Mouse (Mus musculus): ENCODE measurements around the gene Ap1b1. TPM values are rescaled to one million over a fixed set of nuclear protein-coding genes. Genes with fewer than 3 reads are reported as not detected.

The Ap1b1 gene
- polyA plus RNA-seq (2011; ENCODE audit: insufficient read length, low read depth, missing spikeins) = 62.4 and 65.8 TPM in 2 replicates

DNA sequence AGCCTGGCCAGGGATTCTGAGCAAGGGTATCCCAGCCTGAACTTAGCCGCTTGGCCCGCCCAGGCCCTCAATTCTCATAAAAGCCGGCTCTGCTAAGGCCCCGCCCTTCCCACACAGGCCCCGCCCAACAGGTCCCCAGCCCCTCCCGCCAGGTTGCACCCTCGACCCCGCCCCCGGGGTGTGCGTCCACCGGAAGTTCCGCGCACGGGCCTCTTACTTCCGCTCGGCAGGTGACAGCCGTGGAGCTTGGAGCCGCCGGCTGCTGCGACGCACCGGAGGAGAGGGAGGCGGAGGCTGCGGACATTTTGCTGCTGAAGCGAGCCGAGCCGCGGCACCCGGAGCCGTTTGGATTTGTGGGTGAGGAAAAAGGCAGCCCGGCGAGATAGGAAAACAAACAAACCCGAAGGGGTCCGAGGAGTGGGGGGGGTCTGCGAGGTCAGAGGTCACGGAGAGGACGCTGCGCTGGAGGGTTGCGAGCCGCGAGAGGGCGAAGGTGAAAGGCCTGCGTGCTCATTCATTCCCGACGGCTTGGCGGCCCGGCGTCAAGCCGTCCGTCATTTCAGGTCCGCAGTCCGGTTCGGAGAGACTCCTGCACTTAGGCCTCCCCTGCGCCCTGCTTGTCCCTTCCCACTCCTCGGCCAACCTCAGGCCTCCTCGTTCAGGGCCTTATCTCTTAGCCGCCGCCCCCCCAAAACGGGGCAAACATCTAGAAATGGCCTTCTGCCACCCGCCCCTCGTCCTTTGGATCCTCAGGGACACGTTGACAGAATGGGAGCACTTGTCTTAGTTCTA is at the start of gene Ap1b1:
Gene Ap1b1, plus strand, starts transcription at position 130 of the 792 bp plus-strand sequence.
- Histone ChIP-seq H3K4me1 (ENCODE audit: control insufficient read depth, insufficient read depth, low read length) (peaks cover 6% of the 10 kb centered on the region), H3K27ac (ENCODE audit: insufficient read depth, low read length) (no peak within 1 kb of the TSS), H3K4me3 (ENCODE audit: insufficient read depth, low read length) (peak within 1 kb of the TSS; percentile 94)
- TF ChIP-seq CTCF (IDR thresholded peaks at IDR 0.05; ENCODE audit: borderline replicate concordance, insufficient read depth, low read length) (no peak), POLR2A (IDR thresholded peaks at IDR 0.05; ENCODE audit: low read depth, low read length) (peak; percentile 61)

DNA sequence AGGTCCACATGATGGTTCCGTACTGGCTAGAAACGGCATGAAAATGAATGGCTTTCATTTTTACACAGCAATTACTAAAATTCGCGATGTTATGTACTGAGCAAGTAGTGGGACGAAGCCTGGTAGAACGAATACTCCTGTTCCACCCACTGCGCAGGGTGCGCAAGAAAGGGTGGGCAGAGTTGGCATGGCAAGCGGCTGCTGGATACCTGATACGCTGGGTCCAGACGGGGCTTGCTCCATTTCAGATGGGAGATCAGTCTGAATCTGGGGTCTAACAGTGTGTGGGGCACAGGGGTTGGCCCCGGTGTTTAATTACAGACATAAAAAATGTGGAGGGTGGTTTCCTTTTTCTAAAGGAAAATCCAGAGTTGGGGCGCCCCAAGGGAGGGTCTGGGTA is 40.1 kb upstream of the Ap1b1 start:
- no peak overlapping the region for H3K27ac ChIP-seq (ENCODE audit: insufficient read depth, low read length)
- H3K4me3 ChIP-seq (ENCODE audit: insufficient read depth, low read length) = no peak overlapping the region
- no peak for TF ChIP-seq CTCF (IDR thresholded peaks at IDR 0.05; ENCODE audit: borderline replicate concordance, insufficient read depth, low read length)
- TF ChIP-seq POLR2A (IDR thresholded peaks at IDR 0.05; ENCODE audit: low read depth, low read length) = no peak
- no peaks in the 10 kb centered on the region for H3K4me1 ChIP-seq (ENCODE audit: control insufficient read depth, insufficient read depth, low read length)

- TF ChIP-seq POLR2A (IDR thresholded peaks at IDR 0.05; ENCODE audit: low read depth, low read length) (no peak), CTCF (IDR thresholded peaks at IDR 0.05; ENCODE audit: borderline replicate concordance, insufficient read depth, low read length) (peak; percentile 15; the same call in 1 of the 2 replicates)
- no peaks in the 10 kb centered on the region for H3K4me1 ChIP-seq (ENCODE audit: control insufficient read depth, insufficient read depth, low read length)
- H3K27ac ChIP-seq (ENCODE audit: insufficient read depth, low read length) = no peak overlapping the region
- peak overlapping the region; percentile 15; the same call in 1 of the 2 replicates for H3K4me3 ChIP-seq (ENCODE audit: insufficient read depth, low read length)
Measured at GRCm38 (mm10) chr11:4946947-4947812, 39.4 kb upstream of the Ap1b1 start.

- Histone ChIP-seq H3K27ac (ENCODE audit: insufficient read depth, low read length) (no peak within 1 kb of the TSS), H3K4me1 (ENCODE audit: control insufficient read depth, insufficient read depth, low read length) (no peaks in the 10 kb centered on the region), H3K4me3 (ENCODE audit: insufficient read depth, low read length) (peak within 1 kb of the TSS; percentile 15; the same call in 1 of the 2 replicates)
- TF ChIP-seq POLR2A (IDR thresholded peaks at IDR 0.05; ENCODE audit: low read depth, low read length) = no peak
- no peak for TF ChIP-seq CTCF (IDR thresholded peaks at IDR 0.05; ENCODE audit: borderline replicate concordance, insufficient read depth, low read length)
Measured at GRCm38 (mm10) chr11:4947813-4948174, 38.8 kb upstream of the Ap1b1 start, which contains the start of gene Nefh. TSS of gene Nefh (minus strand) at chr11:4948064.

- Histone ChIP-seq H3K4me1 (ENCODE audit: control insufficient read depth, insufficient read depth, low read length) (no peaks in the 10 kb centered on the region), H3K4me3 (ENCODE audit: insufficient read depth, low read length) (no peak overlapping the region), H3K27ac (ENCODE audit: insufficient read depth, low read length) (no peak overlapping the region)
- TF ChIP-seq CTCF (IDR thresholded peaks at IDR 0.05; ENCODE audit: borderline replicate concordance, insufficient read depth, low read length) = no peak
- no peak for TF ChIP-seq POLR2A (IDR thresholded peaks at IDR 0.05; ENCODE audit: low read depth, low read length)
Measured at GRCm38 (mm10) chr11:4948792-4949191, 37.8 kb upstream of the Ap1b1 start.

DNA sequence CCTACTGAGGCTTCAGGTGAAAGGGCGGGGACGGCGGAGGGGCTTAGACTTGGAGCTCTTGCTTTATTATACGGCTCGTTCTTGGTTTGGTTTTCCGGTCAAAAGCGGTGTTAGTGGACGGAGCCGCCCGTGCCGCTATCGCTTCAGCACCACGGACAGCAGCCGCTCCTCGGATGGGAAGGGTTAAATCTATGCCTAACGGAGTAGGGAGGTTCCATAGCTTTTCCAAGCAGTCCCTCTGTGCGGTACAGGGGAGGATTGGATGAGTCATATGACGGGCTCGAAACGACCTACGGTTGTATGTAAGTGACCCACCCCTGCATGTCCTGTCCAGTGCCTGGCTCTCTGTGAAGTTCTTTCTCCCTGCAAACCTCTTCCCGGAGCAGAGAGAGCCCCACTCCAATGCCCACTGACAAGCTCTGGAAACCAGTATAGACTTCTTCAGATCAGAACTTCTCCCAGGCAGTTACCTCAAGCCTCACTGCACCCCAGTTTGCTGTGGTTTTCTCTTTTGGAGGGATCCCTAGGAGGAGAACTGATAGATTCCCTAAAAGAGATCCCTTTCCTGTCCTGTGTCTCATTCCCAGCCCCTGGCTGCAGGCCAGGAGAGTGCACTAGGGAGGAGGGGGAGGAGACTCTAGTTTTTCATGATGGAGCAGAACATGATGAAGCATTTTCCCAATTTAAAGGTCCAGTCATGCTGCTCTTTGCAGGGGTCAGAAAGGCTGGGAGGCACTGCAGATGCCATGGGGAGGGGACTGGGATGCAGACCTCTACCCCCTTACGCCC is 37.2 kb upstream of the Ap1b1 start:
- Histone ChIP-seq H3K27ac (ENCODE audit: insufficient read depth, low read length) (no peak overlapping the region), H3K4me3 (ENCODE audit: insufficient read depth, low read length) (no peak overlapping the region), H3K4me1 (ENCODE audit: control insufficient read depth, insufficient read depth, low read length) (no peaks in the 10 kb centered on the region)
- no peak for TF ChIP-seq CTCF (IDR thresholded peaks at IDR 0.05; ENCODE audit: borderline replicate concordance, insufficient read depth, low read length)
- no peak for TF ChIP-seq POLR2A (IDR thresholded peaks at IDR 0.05; ENCODE audit: low read depth, low read length)

DNA sequence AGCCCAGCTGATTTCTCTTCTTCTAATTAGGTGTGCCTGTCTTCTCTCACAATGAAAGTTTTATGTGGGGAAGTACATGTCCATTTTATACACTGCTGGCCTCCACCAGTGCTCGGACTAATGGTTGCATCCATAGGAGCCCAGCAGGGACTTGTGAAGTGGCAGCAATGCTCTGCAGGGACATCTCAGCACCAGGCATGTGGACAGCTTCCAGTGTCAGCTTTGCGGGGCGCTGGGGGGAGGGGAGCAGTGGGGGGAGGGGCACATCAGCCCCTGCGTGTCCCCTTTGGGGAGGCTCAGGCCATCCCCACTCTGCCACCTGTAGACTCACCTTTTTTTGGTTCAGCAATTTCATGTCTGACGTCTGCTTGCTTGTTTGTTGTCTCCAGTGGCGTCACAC is 33.2 kb upstream of the Ap1b1 start:
- Histone ChIP-seq H3K27ac (ENCODE audit: insufficient read depth, low read length) (no peak overlapping the region), H3K4me1 (ENCODE audit: control insufficient read depth, insufficient read depth, low read length) (no peaks in the 10 kb centered on the region), H3K4me3 (ENCODE audit: insufficient read depth, low read length) (no peak overlapping the region)
- TF ChIP-seq CTCF (IDR thresholded peaks at IDR 0.05; ENCODE audit: borderline replicate concordance, insufficient read depth, low read length) (no peak), POLR2A (IDR thresholded peaks at IDR 0.05; ENCODE audit: low read depth, low read length) (no peak)

- no peak for TF ChIP-seq POLR2A (IDR thresholded peaks at IDR 0.05; ENCODE audit: low read depth, low read length)
- TF ChIP-seq CTCF (IDR thresholded peaks at IDR 0.05; ENCODE audit: borderline replicate concordance, insufficient read depth, low read length) = no peak
- no peak overlapping the region for H3K4me3 ChIP-seq (ENCODE audit: insufficient read depth, low read length)
- H3K27ac ChIP-seq (ENCODE audit: insufficient read depth, low read length) = no peak overlapping the region
- H3K4me1 ChIP-seq (ENCODE audit: control insufficient read depth, insufficient read depth, low read length) = no peaks in the 10 kb centered on the region
Measured at GRCm38 (mm10) chr11:4953918-4954317, 32.7 kb upstream of the Ap1b1 start.

All from embryonic fibroblast, embryonic 13.5 days (primary cell).